Mouse (Mus musculus) heart, postnatal 36 days (tissue): ENCODE measurements around the gene Klhl40. TPM values are rescaled to one million over a fixed set of nuclear protein-coding genes. Genes with fewer than 3 reads are reported as not detected.

Source experiments
- DNase-seq, 2 experiments: peaks; one replicate each; pipeline ENCODE4 v3.0.0; 2021 to 2022
- intact Hi-C: fragments of 180-260 bp; cut with DNase I; formaldehyde crosslinking; loops from one replicate; pipeline ENCODE4 v1.15.1; 2025
- total RNA-seq, 2 experiments: library from RNA; stranded (reverse); gene quantifications; 2 replicates each; pipeline ENCODE4 v1.2.3; 2021

The Klhl40 gene
- 10 to 100 TPM in 1 of 2 experiments, 1 to 10 TPM in 1; 8.4 to 10.2 TPM for total RNA-seq

- peak in 1 of 2 experiments; percentile 28 for DNase-seq
- intact Hi-C loops: no loop called here
These were observed at the start of gene Klhl40 for GRCm38 (mm10) chr9:121777484-121778065. Gene Klhl40 (plus strand): TSS chr9:121777607.

DNA sequence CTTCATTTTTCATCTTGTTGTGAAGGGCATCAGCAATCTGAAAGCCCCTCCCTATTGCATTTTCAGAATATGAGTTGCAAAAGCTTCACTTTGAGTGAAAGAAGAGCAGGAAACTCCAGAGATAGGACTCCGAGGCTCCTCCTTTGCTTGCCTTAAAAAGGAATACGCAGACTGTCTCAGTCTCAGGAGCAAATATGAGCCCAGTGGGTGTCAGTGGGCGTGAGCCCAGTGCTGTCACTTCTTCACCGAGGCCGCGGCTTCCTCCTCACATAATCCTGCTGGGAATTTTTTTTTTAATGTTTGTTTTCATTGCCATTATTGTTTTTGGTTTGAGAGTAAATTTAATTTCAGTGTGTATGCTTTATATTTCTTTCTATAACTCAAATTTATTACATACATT lies 36.9 kb upstream of the Klhl40 start:
- no peak for DNase-seq
- intact Hi-C loops: no loop called here

- intact Hi-C loops: no loop called here
- DNase-seq: no peak
These were observed 36.2 kb upstream of the Klhl40 start for GRCm38 (mm10) chr9:121741168-121741567.

DNA sequence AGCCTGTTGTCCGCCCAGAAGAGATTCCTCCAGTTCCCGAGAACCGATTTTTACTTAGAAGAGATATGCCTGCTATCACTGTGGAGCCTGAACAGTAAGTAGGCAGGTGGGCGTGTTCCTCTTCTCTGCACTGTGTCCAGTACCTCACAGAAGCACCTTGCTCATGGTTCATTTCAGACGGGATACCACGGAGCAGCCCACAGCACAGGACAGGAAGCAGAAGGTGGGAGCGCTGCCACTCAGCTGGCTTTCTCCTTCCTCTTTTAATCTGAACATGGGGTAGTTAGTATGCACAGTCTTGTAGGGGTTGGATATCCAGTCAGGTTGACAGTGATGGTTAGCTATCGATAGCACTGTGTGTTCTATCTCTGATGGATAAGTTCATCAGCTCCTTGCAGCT lies 33.4 kb upstream of the Klhl40 start:
- DNase-seq: no peak
- intact Hi-C loops: no loop called here

DNA sequence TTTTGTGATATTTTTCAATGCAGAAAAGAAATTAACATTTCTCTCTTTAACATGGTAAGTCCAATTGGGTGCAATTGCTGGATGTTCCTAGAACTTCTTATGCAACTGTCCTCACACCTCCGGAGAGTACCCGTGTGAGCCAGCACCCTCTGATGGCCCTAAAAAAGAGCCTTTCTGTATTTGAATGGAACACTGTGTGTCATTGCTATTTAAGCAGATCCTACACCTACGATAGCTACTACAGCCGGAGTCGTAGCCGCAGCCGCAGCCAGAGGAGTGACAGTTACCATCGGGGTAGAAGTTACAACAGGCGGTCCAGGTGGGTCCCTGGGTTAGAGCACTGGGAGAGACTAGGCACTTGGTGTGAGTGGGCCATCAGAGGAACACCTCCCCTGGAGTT lies 24.6 kb upstream of the Klhl40 start:
- DNase-seq: no peak
- intact Hi-C loops: no loop called here

DNA sequence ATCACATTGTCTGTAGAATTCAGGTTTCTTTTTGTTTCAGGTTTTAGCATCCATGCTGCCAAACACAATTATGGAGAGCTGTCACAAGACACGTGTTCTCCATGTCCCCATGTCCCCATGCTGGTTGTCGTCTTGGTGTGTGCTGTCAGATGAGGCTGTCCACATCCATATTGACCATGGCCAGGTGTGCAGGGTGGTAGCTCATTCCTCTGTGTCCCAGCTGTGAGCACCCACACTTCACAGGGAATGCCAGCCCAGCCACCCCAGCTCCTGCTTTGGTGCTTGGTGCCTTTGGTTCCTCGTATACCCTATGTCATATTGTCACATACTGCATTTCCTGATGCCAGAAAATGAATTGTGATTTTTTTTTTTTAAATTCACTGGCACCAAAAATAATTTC lies 22.8 kb upstream of the Klhl40 start:
- no peak for DNase-seq
- intact Hi-C loops: no loop called here

DNA sequence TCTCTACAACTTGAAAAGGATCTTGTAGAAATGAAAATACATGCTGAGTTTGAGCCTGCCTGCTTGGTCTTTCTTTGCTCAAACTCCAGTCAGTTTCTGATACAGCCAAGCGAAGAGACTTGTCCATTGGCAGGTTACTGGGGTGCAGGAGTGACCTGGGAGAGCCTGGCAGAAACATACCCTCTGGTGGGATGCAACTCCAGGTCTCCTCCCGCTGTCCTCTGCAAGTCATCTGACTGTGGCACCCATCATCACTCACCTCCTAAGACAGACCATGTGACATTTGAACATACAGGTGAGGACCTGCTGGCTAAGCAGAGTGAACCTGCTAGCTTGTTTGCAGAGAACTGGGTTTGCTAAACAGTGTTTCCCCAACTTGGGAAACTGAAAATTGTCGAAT lies 20.6 kb upstream of the Klhl40 start:
- no peak for DNase-seq
- intact Hi-C loops: no loop called here

DNA sequence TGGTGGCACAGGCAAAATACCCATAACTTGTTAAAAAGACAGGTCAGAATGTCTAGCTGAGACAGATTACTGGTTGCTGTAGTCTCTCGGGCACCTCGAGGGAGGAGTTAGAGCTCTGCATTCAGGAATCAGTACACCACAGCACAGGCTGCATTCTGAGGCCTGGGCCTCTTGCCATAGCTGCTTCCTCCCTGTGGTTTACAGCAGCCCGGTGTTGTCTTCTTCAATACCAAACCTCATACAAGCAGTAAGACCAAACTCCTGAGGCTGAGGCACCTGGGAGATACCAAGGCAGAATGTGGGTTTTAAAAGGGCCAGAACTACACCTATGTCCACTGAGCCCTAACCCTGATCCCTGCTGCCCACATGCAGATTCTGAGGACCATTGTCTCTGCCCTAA lies 20.0 kb upstream of the Klhl40 start:
- intact Hi-C loops: no loop called here
- no peak for DNase-seq

DNA sequence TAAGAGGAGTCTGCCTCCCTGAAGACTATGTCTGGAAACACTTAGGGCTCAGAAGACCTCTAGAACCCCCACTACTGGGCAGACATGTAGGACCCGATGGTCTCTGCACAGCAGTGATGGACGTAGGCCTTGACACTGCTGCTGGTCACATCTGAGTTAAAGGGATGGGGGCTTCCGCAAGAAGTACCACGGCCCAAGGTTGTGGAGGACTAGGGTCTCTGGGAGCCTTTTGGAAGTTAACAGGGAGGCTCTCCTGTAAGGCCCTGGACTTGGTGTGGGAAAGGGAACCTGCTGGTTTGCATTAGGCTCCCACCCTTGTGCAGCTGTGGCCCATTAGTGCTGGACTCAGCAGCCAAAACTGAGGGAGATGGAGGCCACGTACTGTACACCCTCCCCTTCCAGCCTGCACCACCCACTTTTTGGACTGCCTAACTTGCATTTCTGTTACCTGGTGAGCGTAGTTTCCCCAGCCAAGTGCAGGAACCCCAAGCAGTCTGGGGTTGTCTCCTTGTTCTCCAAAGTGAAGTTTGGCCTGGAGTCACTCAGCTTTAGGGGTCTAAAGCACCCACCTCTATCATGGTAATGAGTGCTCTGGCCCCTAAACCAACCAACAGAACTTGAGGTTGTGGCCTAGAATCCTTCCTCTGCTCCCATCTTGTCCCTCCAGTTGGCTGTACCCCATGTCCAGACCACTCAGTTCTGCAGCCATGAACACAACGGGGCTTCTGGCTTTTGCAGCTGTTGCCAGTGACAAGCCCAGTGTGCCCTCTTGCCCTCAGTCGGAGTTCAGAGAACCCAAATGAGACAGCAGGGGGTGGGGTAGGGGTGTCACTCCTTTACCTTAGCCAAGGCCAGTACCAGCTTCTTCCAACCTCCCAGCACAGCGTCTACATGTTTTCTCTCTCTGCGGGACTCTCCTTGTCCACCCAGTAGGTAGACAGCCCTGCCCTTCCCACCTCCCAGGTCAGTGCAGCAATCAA lies 19.3 kb upstream of the Klhl40 start:
- intact Hi-C loops: loop anchor here (2.0 kb wide), 1 partner anchor 73 kb away; no protein-coding TSS in a partner anchor
- no peak for DNase-seq

GRCm38 (mm10) chr9:121759091-121760081 lies 18.0 kb upstream of the Klhl40 start, which contains the start of gene Zfp651:
Gene Zfp651 (plus strand): TSS chr9:121759330.
- intact Hi-C loops: loop anchor here (1.0 to 2.0 kb wide), 2 partner anchors 39 to 71 kb away; no protein-coding TSS in a partner anchor

GRCm38 (mm10) chr9:121760271-121761090 lies 16.9 kb upstream of the Klhl40 start:
- intact Hi-C loops: no loop called here
- peak; percentile 63 to 70 for DNase-seq

More at GRCm38 (mm10) chr9:121759091-121760081, 18.0 kb upstream of the Klhl40 start, which contains the start of gene Zfp651:
- DNase-seq: peak; percentile 58 to 71

DNA sequence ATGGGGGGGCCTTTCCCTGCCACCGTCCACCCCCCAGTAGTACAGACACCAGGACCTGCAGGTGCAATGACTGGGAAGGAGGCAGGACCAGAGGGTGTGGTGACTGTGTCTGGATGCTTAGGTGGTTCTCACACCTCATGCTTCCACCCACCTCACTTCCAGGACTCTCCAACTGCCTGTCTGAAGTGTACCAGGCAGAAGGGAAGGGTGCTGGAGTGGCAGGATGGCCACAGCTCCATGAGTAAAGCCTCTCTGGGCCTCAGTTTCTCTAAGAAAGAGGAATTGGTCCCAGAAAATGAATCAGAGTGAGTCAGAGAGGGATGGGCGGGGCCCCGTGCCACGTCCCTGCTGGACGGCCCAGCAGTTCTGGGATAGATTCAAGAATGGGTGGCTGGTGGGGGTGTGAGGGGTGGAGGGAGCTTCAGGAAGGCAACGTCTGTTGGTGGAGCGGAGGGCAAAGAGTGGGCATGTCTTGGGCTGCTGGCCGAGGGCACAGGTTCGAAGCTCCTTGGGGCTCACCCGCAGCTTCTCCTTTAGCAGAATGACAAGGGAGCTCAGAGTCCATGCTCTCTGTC lies 16.2 kb upstream of the Klhl40 start:
- intact Hi-C loops: no loop called here
- DNase-seq: peak in 1 of 2 experiments; percentile 32

GRCm38 (mm10) chr9:121761787-121762186 lies 15.6 kb upstream of the Klhl40 start:
- intact Hi-C loops: no loop called here
- DNase-seq: no peak

DNA sequence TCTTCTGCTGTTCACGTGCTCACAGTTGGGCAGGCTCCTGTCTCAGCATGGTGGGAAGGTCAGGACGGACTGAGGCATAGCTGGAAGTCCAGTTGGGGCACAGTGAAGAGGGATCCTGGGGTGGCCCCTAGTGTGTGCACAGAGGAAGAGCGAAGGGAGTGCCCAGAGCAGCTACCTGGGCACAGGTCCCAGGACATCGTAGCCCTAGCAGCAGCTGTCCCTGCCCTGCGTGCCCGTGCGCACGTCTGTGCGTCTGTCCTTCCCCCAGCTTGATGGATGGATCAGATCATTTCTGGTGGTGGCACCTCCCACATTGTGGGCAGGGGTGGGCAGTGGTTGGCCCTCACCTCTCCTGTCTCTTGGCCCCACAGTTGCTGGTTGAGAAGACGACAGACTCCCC lies 15.2 kb upstream of the Klhl40 start:
- no peak for DNase-seq

GRCm38 (mm10) chr9:121762761-121763160 lies 14.6 kb upstream of the Klhl40 start:
- intact Hi-C loops: no loop called here

More for the DNA sequence above, 15.2 kb upstream of the Klhl40 start:
- intact Hi-C loops: no loop called here

GRCm38 (mm10) chr9:121763716-121764115 lies 13.7 kb upstream of the Klhl40 start:
- intact Hi-C loops: no loop called here
- DNase-seq: peak; percentile 61 to 64

More at GRCm38 (mm10) chr9:121762761-121763160, 14.6 kb upstream of the Klhl40 start:
- no peak for DNase-seq

DNA sequence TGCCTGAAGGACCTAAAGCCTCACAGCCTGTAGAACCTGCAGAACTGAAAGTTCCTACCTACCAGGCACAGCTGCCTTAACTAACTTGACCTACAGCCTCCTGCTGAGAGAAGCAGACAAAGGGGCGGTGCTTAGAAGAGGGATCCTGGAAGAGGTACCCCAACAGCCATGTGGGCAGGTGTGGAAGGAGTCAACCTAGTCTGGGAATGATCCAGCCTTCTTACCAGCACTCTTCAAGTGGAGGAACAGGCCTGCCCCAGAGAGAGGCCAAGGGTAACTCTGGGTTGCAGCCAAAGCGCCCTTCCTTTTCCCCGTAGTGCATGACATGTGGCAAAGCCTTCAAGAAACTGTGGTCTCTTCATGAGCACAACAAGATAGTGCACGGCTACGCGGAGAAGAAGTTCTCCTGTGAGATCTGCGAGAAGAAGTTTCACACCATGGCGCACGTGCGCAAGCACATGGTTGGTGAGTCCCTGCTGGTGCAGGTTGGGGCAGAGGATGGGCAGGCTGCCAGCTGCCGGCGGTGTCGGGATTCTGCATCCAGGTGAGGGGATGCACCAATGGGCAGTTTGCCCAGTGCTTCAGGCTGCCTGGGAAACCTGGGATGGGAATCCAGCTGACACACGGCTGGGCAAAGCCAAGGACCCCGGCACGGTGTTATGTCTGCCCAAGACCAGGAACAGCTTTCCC lies 12.1 kb upstream of the Klhl40 start:
- intact Hi-C loops: no loop called here
- DNase-seq: no peak

DNA sequence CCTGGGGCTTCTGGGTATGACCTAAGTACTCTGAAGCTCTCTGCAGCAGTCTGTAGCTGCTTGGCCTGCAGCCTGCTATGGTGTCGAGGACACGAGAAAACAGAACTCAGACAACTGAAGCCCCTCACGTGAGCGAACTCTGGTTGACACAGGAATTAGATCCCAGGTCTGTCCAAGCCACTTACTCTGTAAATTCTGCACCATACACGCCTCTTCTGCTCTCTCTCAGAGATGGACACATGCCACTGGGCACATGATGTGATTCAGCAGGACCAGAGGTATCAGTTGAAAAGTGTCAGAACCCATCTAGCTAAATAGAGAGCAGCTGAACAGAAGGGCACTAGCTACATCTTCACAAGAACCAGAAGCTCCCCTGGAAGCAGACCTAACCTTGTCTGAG lies 5.0 kb upstream of the Klhl40 start:
- no peak for DNase-seq
- intact Hi-C loops: no loop called here
